In genomic region chr2:90848331-90848730, GRCm38 (mm10) we compare ENCODE assay signal across 8 mouse cellular contexts. TPM values are rescaled to one million over a fixed set of nuclear protein-coding genes. Genes with fewer than 3 reads are reported as not detected.
DNase-seq lines count a peak whose midpoint lies in the region; ATAC-seq and TF ChIP-seq lines count a peak whose summit lies in the region.
"Had no signal": no experiment of that assay in that cellular context is flagged by ENCODE, and none has a peak within 500 bp of the region (broad histone marks: within the 10 kb centered on the region; RNA-seq: fewer than 3 reads in every experiment).

No protein-coding gene starts in this region.

- H3K27ac ChIP-seq in ES-Bruce4 (ENCODE audit: insufficient read depth, low read length): no peak overlapping the region
- H3K27ac ChIP-seq in heart, postnatal 0 days (ENCODE audit: low read depth): no peak overlapping the region
- H3K27ac ChIP-seq in lung, postnatal 0 days (ENCODE audit: low read length): no peak overlapping the region

- H3K9ac ChIP-seq in ES-Bruce4 (ENCODE audit: low read depth, poor library complexity, severe bottlenecking): peak overlapping the region; percentile 89; the same call in 1 of the 2 replicates
- H3K9ac ChIP-seq in heart, postnatal 0 days (replicated peaks; ENCODE audit: low read depth, low read length): peak overlapping the region; percentile 91; the same call in 1 of the 2 replicates
- no peak overlapping the region for H3K9ac ChIP-seq in lung, postnatal 0 days (replicated peaks; ENCODE audit: low read depth)

- TF ChIP-seq CTCF in C2C12 (IDR thresholded peaks at IDR 0.05; ENCODE audit: control insufficient read depth, insufficient read depth, insufficient read length) (no peak), ES-Bruce4 (IDR thresholded peaks at IDR 0.05; ENCODE audit: low read depth, low read length) (no peak)
- TF ChIP-seq CTCF in heart, postnatal 0 days (IDR thresholded peaks at IDR 0.05; ENCODE audit: low read depth): no peak
- TF ChIP-seq CTCF in lung, postnatal 0 days (IDR thresholded peaks at IDR 0.05): no peak

- peaks cover 39% of the 10 kb centered on the region for H3K79me3 ChIP-seq in C2C12 (ENCODE audit: low read depth)

- H3ac ChIP-seq in C2C12 (ENCODE audit: control insufficient read depth, insufficient read length, low read depth): no peak overlapping the region

- DNase-seq in heart, postnatal 0 days (ENCODE audit: low spot score): no peak
- peak; percentile 64 for DNase-seq in lung, postnatal 0 days (ENCODE audit: low spot score)
- DNase-seq in layer of hippocampus, adult 11-12 months (ENCODE audit: low spot score): no peak
- no peak for DNase-seq in cerebellum, postnatal 14 days
- DNase-seq: kidney, adult 18-20 months had no signal

- no peak for ATAC-seq in heart, postnatal 0 days (ENCODE audit: insufficient read depth, low read depth)
- ATAC-seq in lung, postnatal 0 days: no peak
- ATAC-seq in monocyte, adult 5-6 weeks (replicated peaks; ENCODE audit: insufficient number of reproducible peaks, low FRiP score, low TSS enrichment, poor library complexity, severe bottlenecking): no peak

- peaks cover 50% of the 10 kb centered on the region for H3K79me2 ChIP-seq in C2C12 (ENCODE audit: control insufficient read depth, insufficient read depth)

- no peaks in the 10 kb centered on the region for H3K9me3 ChIP-seq in ES-Bruce4 (replicated peaks; ENCODE audit: control insufficient read depth, insufficient read depth, low read length, poor library complexity, severe bottlenecking)
- H3K9me3 ChIP-seq in heart, postnatal 0 days (replicated peaks; ENCODE audit: control insufficient read depth, low read length): no peaks in the 10 kb centered on the region
- no peaks in the 10 kb centered on the region for H3K9me3 ChIP-seq in lung, postnatal 0 days (ENCODE audit: low read length)

- WGBS in heart, postnatal 0 days: 93% methylated on average over 5 of the region's 5 CpGs
- WGBS in lung, postnatal 0 days: 51% methylated on average over 5 of the region's 5 CpGs

- no peaks in the 10 kb centered on the region for H3K4me1 ChIP-seq in ES-Bruce4 (ENCODE audit: control insufficient read depth, insufficient read depth, low read length)
- H3K4me1 ChIP-seq in heart, postnatal 0 days (ENCODE audit: control insufficient read depth, insufficient read depth): peaks cover 14% of the 10 kb centered on the region
- no peaks in the 10 kb centered on the region; the same call in 1 of the 2 replicates for H3K4me1 ChIP-seq in lung, postnatal 0 days (ENCODE audit: insufficient read depth, low read depth, low read length)

- H3K36me3 ChIP-seq in C2C12 (ENCODE audit: control insufficient read depth, insufficient read depth) (peaks cover 43% of the 10 kb centered on the region), ES-Bruce4 (ENCODE audit: control insufficient read depth, insufficient read depth, low read length, poor library complexity, severe bottlenecking) (peaks cover 34% of the 10 kb centered on the region)
- peaks cover 39% of the 10 kb centered on the region for H3K36me3 ChIP-seq in heart, postnatal 0 days (replicated peaks; ENCODE audit: control insufficient read depth, insufficient read depth, low read length)
- H3K36me3 ChIP-seq in lung, postnatal 0 days (ENCODE audit: insufficient read depth, low read length): peaks cover 11% of the 10 kb centered on the region

- H3K4me3 ChIP-seq in C2C12 (ENCODE audit: insufficient read depth, poor library complexity, severe bottlenecking): peak overlapping the region; percentile 92
- H3K4me3 ChIP-seq in ES-Bruce4 (ENCODE audit: low read depth, low read length): no peak overlapping the region
- peak overlapping the region; percentile 93 for H3K4me3 ChIP-seq in heart, postnatal 0 days (ENCODE audit: low read depth, low read length)
- peak overlapping the region; percentile 85 for H3K4me3 ChIP-seq in lung, postnatal 0 days (ENCODE audit: low read depth, low read length)

- TF ChIP-seq EP300 in ES-Bruce4 (IDR thresholded peaks at IDR 0.05; ENCODE audit: insufficient read depth, low read depth, low read length): no peak
- TF ChIP-seq EP300 in heart, postnatal 0 days (IDR thresholded peaks at IDR 0.05; ENCODE audit: low read depth): no peak
- TF ChIP-seq EP300 in lung, postnatal 0 days (IDR thresholded peaks at IDR 0.05): no peak

- H3K4me2 ChIP-seq in heart, postnatal 0 days (ENCODE audit: low read depth, low read length): peak overlapping the region; percentile 79
- H3K4me2 ChIP-seq in lung, postnatal 0 days (replicated peaks; ENCODE audit: low read depth, low read length): peak overlapping the region; percentile 75

- TF ChIP-seq POLR2A in ES-Bruce4 (IDR thresholded peaks at IDR 0.05; ENCODE audit: insufficient read depth, low read length): no peak

- H3K27me3 ChIP-seq in C2C12 (ENCODE audit: control insufficient read depth, insufficient read depth, insufficient read length) (no peaks in the 10 kb centered on the region), ES-Bruce4 (ENCODE audit: control insufficient read depth, insufficient read depth, low read length, poor library complexity, severe bottlenecking) (no peaks in the 10 kb centered on the region)
- no peaks in the 10 kb centered on the region for H3K27me3 ChIP-seq in heart, postnatal 0 days (ENCODE audit: control insufficient read depth, insufficient read depth, low read length)
- no peaks in the 10 kb centered on the region for H3K27me3 ChIP-seq in lung, postnatal 0 days (replicated peaks; ENCODE audit: insufficient read depth, low read length)

TF ChIP-seq in C2C12, 6 proteins besides CTCF, POLR2A, EP300 and RAD21:
- no peak for TF ChIP-seq MYOD1 (IDR thresholded peaks at IDR 0.05; ENCODE audit: control insufficient read depth, insufficient read length, low read depth)
- TF ChIP-seq CEBPB (IDR thresholded peaks at IDR 0.05; ENCODE audit: low read depth): peak; percentile 41
- no peak for TF ChIP-seq USF1 (IDR thresholded peaks at IDR 0.05; ENCODE audit: low read depth)

RNA-seq across cellular contexts. Expression of gene Mtch2, which starts 1.4 kb away (rescaled TPM):
- polyA plus RNA-seq in C2C12 (2012; fragmentation: generic; extraction: Trizol) (146 TPM), ES-Bruce4 (2011; ENCODE audit: insufficient read depth, insufficient read length, low read depth, missing spikeins) (263 and 277 TPM in 2 replicates)
- 181 and 206 TPM in 2 replicates for total RNA-seq in heart, postnatal 0 days (2014; rRNA removed; ENCODE audit: low replicate concordance)
- polyA plus RNA-seq in heart, postnatal 0 days (2015; fragmentation: Nextera tagmentation; extraction: Ambion mirVana): 246 and 266 TPM in 2 replicates
- 193 and 200 TPM in 2 replicates for polyA plus RNA-seq in lung, postnatal 0 days (2015; fragmentation: Nextera tagmentation; extraction: Ambion mirVana)
- total RNA-seq in monocyte, adult 5-6 weeks (2017): 117 to 151 TPM (median 134 TPM) in 3 replicates

RNA-seq across cellular contexts. Expression of gene C1qtnf4, which starts 37.3 kb away (rescaled TPM):
- polyA plus RNA-seq in C2C12 (2012; fragmentation: generic; extraction: Trizol) (0.02 TPM), ES-Bruce4 (2011; ENCODE audit: insufficient read depth, insufficient read length, low read depth, missing spikeins) (0.94 and 2.1 TPM in 2 replicates)
- total RNA-seq in heart, postnatal 0 days (2014; rRNA removed; ENCODE audit: low replicate concordance): 15.5 and 18.7 TPM in 2 replicates
- polyA plus RNA-seq in heart, postnatal 0 days (2015; fragmentation: Nextera tagmentation; extraction: Ambion mirVana): 23.7 and 28.1 TPM in 2 replicates
- polyA plus RNA-seq in lung, postnatal 0 days (2015; fragmentation: Nextera tagmentation; extraction: Ambion mirVana): 6.2 and 8.2 TPM in 2 replicates
- not detected in 3 replicates for total RNA-seq in monocyte, adult 5-6 weeks (2017)

RNA-seq across cellular contexts. Expression of gene Kbtbd4, which starts 56.2 kb away (rescaled TPM):
- 17.3 TPM for polyA plus RNA-seq in C2C12 (2012; fragmentation: generic; extraction: Trizol)
- 20.7 and 24.0 TPM in 2 replicates for polyA plus RNA-seq in ES-Bruce4 (2011; ENCODE audit: insufficient read depth, insufficient read length, low read depth, missing spikeins)
- 19.5 and 28.3 TPM in 2 replicates for total RNA-seq in heart, postnatal 0 days (2014; rRNA removed; ENCODE audit: low replicate concordance)
- polyA plus RNA-seq in heart, postnatal 0 days (2015; fragmentation: Nextera tagmentation; extraction: Ambion mirVana): 16.4 and 17.8 TPM in 2 replicates
- 18.1 and 21.3 TPM in 2 replicates for polyA plus RNA-seq in lung, postnatal 0 days (2015; fragmentation: Nextera tagmentation; extraction: Ambion mirVana)
- total RNA-seq in monocyte, adult 5-6 weeks (2017): 8.5 to 26.3 TPM (median 9.7 TPM) in 3 replicates

RNA-seq across cellular contexts. Expression of gene Ndufs3, which starts 56.3 kb away (rescaled TPM):
- polyA plus RNA-seq in C2C12 (2012; fragmentation: generic; extraction: Trizol) (150 TPM), ES-Bruce4 (2011; ENCODE audit: insufficient read depth, insufficient read length, low read depth, missing spikeins) (86.9 and 90.1 TPM in 2 replicates)
- total RNA-seq in heart, postnatal 0 days (2014; rRNA removed; ENCODE audit: low replicate concordance): 556 and 596 TPM in 2 replicates
- 620 and 652 TPM in 2 replicates for polyA plus RNA-seq in heart, postnatal 0 days (2015; fragmentation: Nextera tagmentation; extraction: Ambion mirVana)
- polyA plus RNA-seq in lung, postnatal 0 days (2015; fragmentation: Nextera tagmentation; extraction: Ambion mirVana): 146 and 159 TPM in 2 replicates
- 58.5 to 72.9 TPM (median 61.1 TPM) in 3 replicates for total RNA-seq in monocyte, adult 5-6 weeks (2017)
